Mouse (Mus musculus) frontal cortex, postnatal 14 days (tissue): ENCODE data around the gene Prpf40b.
"Not testable (repeated sequence)": the region's sequence is repeated elsewhere in the genome, so short reads cannot be mapped to it uniquely, and the experiment has no call there.

ENCODE experiments used
- DNase-seq, 2 experiments: peaks; one replicate each; pipeline ENCODE4 v3.0.0; 2022; ENCODE audit warnings: low spot score in 2 of 2

Prpf40b gene

DNA sequence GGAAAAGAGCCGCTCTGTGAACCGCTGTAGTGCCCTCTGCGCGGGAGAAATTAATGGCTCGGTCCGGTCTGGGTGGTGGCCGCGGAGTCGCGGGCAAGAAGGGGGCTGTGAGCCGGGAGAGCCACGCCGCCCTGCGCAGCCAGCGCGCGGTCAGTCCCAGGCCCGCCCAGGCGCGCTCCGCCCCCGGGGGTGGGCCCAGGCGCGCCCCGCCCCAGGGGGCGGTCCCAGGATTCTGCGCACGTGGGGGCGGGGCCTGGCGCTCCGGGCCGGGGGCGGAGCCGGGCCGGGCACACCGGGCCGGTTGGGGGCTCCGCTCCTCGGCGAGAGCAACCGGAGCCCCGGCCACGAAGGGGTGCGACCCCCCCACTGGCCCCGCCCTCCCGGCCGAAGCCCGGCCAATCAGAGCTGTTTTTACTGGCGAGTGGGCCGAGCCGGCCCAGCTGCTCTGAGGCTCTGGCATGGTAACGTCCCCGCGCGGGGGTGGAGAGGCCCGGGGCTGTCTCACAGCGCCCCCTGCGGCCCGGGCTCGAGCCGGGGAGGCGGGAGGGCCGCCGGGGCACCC is at the start of gene Prpf40b:
Gene Prpf40b, plus strand, starts transcription at position 275 of the 562 bp plus-strand sequence.
- peak; percentile 93 to 95 for DNase-seq

DNA sequence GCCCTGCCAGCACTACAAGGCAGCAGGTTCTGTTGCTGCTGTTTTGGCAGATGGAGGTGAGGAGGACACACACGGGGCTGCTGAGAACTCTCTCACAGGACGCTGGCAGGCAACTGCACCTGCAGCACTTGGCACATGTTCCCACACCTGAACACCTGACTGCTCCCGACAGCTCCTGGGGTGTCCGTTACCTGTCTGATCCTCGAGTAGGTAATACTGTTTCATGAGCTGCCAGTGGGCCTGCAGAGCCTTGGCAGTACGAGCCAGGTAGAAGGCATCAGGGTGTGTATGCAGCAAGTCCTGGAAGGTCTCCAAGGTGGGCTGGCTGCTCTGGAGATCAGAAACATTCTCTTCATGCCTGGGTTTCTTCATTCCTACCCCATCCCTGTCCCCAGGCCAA is 48.2 kb upstream of the Prpf40b start:
- DNase-seq: not testable (repeated sequence)

- peak; percentile 57 to 75 for DNase-seq
Observed at GRCm38 (mm10) chr15:99248972-99249371, 45.9 kb upstream of the Prpf40b start.

DNA sequence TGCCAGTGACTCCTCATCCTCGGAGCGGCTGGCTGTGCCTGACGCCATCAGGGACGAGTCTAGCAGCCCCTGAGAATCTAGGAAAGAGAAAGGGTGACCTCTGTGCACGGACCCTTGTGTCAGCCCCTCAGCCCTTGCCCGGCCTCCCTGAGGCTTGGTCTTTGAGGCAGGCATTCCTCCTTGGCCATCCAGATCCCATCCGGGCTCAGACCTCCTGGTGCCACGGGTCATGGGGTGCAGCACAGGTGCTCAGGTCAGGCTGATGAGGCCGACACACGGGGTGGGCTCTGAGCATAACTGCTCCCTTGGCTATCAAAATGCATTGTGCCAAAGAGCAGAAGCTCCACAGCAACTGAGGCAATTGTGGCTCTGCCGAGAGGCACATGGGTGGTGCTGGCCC is 44.9 kb upstream of the Prpf40b start:
- DNase-seq: no peak

DNA sequence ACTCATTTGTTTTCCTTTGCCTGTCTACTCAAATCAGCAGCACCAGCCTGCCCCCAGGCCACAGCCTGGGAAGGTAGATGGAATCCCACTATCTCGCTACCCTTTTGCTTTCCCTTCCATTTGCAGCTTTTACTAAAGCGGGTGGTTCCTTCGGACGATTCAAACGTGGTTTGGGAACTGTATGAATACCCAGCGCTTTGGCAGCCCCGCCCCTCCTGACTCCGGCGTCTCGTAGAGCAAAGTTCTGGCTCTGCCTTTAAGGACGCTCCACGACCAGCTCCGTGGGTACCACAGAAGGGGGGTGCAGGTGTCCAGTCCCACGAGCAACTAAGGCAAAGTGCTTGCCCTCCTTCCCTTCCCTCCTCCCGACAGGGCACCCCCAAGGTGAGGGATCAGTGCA is 43.8 kb upstream of the Prpf40b start:
- DNase-seq: not testable (repeated sequence)

DNA sequence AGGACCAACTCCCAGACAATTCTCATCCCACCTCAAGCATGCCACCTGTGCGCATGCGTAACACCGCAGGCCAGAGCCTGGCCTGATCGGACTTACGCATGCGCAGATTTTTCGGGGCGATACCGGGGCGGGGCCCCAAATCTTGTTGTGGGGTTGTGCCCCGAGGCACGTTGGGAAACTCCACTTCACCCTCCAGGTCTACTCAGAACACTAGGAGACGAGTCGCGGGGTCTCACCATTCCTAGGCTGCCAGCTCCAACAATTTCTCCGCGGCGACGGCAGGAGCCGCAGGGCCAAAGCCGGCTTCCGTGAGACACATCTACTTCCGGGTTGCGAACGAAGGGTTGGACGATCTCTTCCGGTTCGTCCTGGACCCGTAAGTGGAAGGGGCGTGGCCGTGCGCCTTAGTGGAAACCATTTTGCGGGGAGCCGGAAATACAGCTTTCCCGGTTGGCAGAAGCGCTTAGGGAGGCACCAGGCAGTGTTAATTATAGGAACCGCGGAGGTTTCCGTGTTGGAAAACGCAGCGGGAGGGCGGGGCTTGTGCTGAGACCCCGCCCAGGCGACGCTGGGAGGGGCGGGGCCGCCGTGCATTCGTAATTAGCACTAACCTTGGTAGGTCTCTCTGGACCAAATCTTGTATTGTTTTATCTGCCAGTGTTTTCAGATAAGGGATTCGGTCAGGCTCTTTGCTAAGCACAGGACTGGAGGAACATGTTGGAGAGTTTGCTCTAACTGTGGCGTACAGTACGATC is 43.1 kb upstream of the Prpf40b start, which contains the start of gene Mcrs1:
Gene Mcrs1, minus strand, starts transcription at position 336 of the 755 bp plus-strand sequence.
- peak; percentile 97 to 98 for DNase-seq

GRCm38 (mm10) chr15:99252381-99253174 is 42.3 kb upstream of the Prpf40b start:
- peak in 1 of 2 experiments; percentile 64 for DNase-seq

DNA sequence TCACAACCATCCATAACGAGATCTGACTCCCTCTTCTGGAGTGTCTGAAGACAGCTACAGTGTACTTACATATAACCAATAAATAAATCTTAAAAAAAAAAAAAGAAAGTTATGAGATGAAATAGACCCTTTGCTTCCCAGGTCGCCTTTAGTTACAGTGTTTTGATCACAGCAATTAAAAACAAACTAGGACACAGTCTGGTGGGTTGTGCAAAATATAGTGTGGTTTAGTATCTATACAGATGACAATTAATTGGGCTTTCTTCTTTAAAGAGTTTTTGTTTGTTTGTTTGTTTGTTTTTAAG is 41.8 kb upstream of the Prpf40b start:
- not testable (repeated sequence) for DNase-seq

- DNase-seq: no peak
Observed at GRCm38 (mm10) chr15:99253772-99254171, 41.1 kb upstream of the Prpf40b start.

DNA sequence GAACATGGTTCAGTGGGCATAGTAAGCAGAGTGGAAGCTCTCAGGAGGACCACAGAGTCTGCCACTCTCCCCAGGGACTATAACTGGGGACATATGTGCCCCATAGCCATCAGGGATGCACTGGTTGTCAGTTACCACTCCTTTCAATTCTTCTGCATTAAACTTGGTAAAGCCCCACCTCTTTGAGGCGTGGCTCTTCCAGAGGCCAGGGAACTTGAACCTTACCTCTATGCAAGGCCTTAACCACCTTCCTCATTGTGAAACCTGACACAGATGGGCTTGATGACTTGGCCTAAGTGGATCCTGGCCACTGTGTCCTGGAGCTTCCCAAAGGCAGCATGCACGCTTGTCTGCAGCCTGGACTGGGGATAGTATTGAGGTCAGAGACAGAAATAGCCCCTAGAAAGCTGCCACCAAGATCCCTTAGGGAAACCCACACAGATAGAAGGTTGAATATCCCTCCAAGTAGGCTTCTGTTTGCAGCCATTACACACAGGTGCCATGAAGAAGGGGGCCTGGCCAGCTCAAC is 40.3 kb upstream of the Prpf40b start:
- no peak for DNase-seq

DNA sequence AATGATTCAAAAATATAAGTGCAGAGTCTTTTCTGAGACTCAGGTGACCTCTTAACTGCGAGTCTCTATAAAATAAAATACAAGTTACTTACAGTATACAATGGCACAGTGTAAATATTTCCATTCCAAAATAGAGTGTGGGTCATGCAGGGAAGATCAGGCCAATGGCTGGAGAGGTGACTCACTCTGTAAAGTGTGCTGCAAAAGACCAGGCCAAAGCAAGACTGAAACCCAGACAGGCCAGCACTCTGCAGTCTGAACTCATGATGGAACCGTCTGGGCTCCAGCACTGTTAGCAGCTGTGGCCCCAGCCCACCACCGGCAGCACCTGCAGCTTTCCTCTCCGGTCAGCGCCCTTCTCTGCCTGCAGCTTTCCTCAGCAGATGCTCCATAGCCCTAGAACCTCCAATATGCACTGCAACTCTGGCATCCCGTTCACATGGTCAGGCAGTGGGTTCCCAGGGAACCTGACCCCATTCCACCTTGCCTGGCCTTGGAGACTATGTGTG is 39.6 kb upstream of the Prpf40b start:
- DNase-seq: no peak

- DNase-seq: no peak
Observed at GRCm38 (mm10) chr15:99259167-99259729, 35.6 kb upstream of the Prpf40b start.

DNA sequence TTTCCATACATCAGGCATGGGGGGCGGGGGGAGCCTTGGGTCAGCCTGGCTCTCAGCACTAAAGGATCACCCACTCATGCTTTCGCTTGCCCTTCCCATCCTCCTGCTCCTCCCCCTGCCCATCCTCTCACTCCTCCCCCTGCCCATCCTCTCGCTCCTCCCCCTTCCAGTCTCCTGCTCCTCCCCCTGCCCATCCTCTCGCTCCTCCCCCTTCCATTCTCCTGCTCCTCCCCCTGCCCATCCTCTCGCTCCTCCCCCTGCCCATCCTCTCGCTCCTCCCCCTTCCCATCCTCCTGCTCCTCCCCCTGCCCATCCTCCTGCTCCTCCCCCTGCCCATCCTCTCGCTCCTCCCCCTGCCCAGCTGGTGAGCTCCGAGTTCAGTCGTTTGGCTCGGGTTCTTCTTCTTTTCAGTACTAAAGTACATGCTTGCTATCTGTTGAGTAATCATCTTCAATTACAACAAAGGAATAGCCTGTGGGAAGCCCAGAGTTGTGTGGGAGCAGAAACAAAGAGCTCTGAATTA is 35.1 kb upstream of the Prpf40b start:
- peak in 1 of 2 experiments; percentile 29 for DNase-seq

DNA sequence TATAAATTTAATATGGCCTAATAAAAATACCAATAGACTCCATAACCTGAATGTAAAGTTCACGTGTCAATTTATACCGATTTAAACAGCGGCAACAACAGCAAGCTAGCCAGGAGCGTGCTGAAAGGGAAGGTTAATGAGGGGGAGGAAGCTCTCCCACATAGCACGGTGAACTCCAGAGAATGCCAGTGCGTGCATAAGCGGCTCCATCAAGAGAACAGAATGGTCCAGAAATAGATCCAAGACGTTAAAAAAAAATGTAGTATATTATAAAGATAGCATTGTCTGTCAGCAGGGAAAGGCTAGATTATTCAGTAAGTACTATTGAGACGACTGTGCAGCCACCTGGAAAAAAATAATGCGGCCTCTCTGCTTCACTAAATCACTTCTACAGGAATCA is 32.2 kb upstream of the Prpf40b start:
- DNase-seq: no peak

GRCm38 (mm10) chr15:99264363-99264762 is 30.5 kb upstream of the Prpf40b start:
- DNase-seq: no peak

- DNase-seq: peak in 1 of 2 experiments; percentile 54
Observed at GRCm38 (mm10) chr15:99265679-99266078, 29.2 kb upstream of the Prpf40b start.

- no peak for DNase-seq
Observed at GRCm38 (mm10) chr15:99276095-99276494, 18.8 kb upstream of the Prpf40b start.

- no peak for DNase-seq
Observed at GRCm38 (mm10) chr15:99278271-99278670, 16.6 kb upstream of the Prpf40b start.

GRCm38 (mm10) chr15:99283456-99283855 is 11.4 kb upstream of the Prpf40b start:
- DNase-seq: no peak

GRCm38 (mm10) chr15:99284527-99285188 is 10.2 kb upstream of the Prpf40b start:
- DNase-seq: no peak

- no peak for DNase-seq
Observed at GRCm38 (mm10) chr15:99285189-99285535, 9.7 kb upstream of the Prpf40b start.
